In genomic region chr3:36544961-36545360, GRCm38 (mm10) we compare ENCODE assay signal across 37 mouse cellular contexts. TPM values are rescaled to one million over a fixed set of nuclear protein-coding genes. Genes with fewer than 3 reads are reported as not detected.
"Had no signal": no experiment of that assay in that cellular context is flagged by ENCODE, and none has a peak within 500 bp of the region (broad histone marks: within the 10 kb centered on the region; RNA-seq: fewer than 3 reads in every experiment).

No protein-coding gene starts in this region.

- H3K4me3 ChIP-seq: heart, embryonic 13.5 days; heart, embryonic 15.5 days; hindbrain, embryonic 10.5 days; hindbrain, embryonic 12.5 days; hindbrain, embryonic 13.5 days; hindbrain, embryonic 15.5 days; intestine, embryonic 15.5 days; kidney, embryonic 15.5 days; layer of hippocampus, adult 2 months; left cerebral cortex, adult 2 months had no signal

- DNase-seq: heart, postnatal 10 days; heart, postnatal 14 days; heart, postnatal 36 days; heart, postnatal 4 days; kidney, adult 11 months; kidney, adult 18-20 months; kidney, adult 2 months; kidney, adult 8-10 months; kidney, adult 9 months; kidney, postnatal 10 days; kidney, postnatal 14 days; kidney, postnatal 25 days; kidney, postnatal 36 days; kidney, postnatal 4 days; layer of hippocampus, adult 9-11 months; layer of hippocampus, postnatal 36 days had no signal

- H3K4me2 ChIP-seq: heart, embryonic 13.5 days; heart, embryonic 15.5 days; hindbrain, embryonic 12.5 days; hindbrain, embryonic 13.5 days; hindbrain, embryonic 14.5 days; hindbrain, embryonic 15.5 days; intestine, embryonic 15.5 days; kidney, embryonic 15.5 days had no signal

- H3K27ac ChIP-seq: heart, embryonic 13.5 days; heart, embryonic 15.5 days; hindbrain, embryonic 10.5 days; hindbrain, embryonic 12.5 days; hindbrain, embryonic 13.5 days; hindbrain, embryonic 14.5 days; hindbrain, embryonic 15.5 days; hindbrain, postnatal 0 days; intestine, embryonic 15.5 days; kidney, embryonic 15.5 days; kidney, postnatal 0 days; layer of hippocampus, adult 2 months; left cerebral cortex, adult 2 months had no signal

- H3K36me3 ChIP-seq: heart, embryonic 13.5 days; heart, embryonic 15.5 days; hindbrain, embryonic 10.5 days; hindbrain, embryonic 12.5 days; hindbrain, embryonic 13.5 days; hindbrain, embryonic 15.5 days; intestine, embryonic 15.5 days; kidney, embryonic 15.5 days had no signal

- H3K9ac ChIP-seq: heart, embryonic 13.5 days; heart, embryonic 15.5 days; hindbrain, embryonic 12.5 days; hindbrain, embryonic 13.5 days; hindbrain, embryonic 14.5 days; hindbrain, embryonic 15.5 days; intestine, embryonic 15.5 days; kidney, embryonic 15.5 days had no signal

- H3K4me1 ChIP-seq: heart, embryonic 13.5 days; heart, embryonic 15.5 days; hindbrain, embryonic 10.5 days; hindbrain, embryonic 12.5 days; hindbrain, embryonic 13.5 days; hindbrain, embryonic 15.5 days; intestine, embryonic 15.5 days; kidney, embryonic 15.5 days had no signal

- H3K27me3 ChIP-seq: heart, embryonic 13.5 days; heart, embryonic 15.5 days; hindbrain, embryonic 12.5 days; hindbrain, embryonic 13.5 days; hindbrain, embryonic 15.5 days; intestine, embryonic 15.5 days; kidney, embryonic 15.5 days had no signal

- ATAC-seq: hindbrain, embryonic 16.5 days; hindbrain, postnatal 0 days; inflammation-experienced regulatory T-cells, adult 6 months; intestine, embryonic 15.5 days; intestine, embryonic 16.5 days; intestine, postnatal 0 days had no signal

- H3K9me3 ChIP-seq: heart, embryonic 13.5 days; heart, embryonic 15.5 days; hindbrain, embryonic 10.5 days; hindbrain, embryonic 12.5 days; hindbrain, embryonic 13.5 days; hindbrain, embryonic 15.5 days; intestine, embryonic 15.5 days; kidney, embryonic 15.5 days had no signal

RNA-seq across cellular contexts. Expression of gene Gm11549, which starts 23.3 kb away (rescaled TPM):
- total RNA-seq: heart, postnatal 10 days; heart, postnatal 14 days; heart, postnatal 25 days; heart, postnatal 36 days; hematopoietic stem cell, adult 5-6 weeks had no signal
- polyA plus RNA-seq: inflammation-experienced regulatory T-cells, adult 6 months; kidney, adult 2 months; kidney, embryonic 14.5 days; kidney, embryonic 16.5 days; kidney, postnatal 0 days had no signal
